Mouse (Mus musculus) kidney, embryonic 14.5 days (tissue): ENCODE measurements around the gene Olfr1277. TPM values are rescaled to one million over a fixed set of nuclear protein-coding genes. Genes with fewer than 3 reads are reported as not detected.

Experiments used
- polyA plus RNA-seq: library from polyadenylated mRNA; unstranded; fragments of >200 nt; fragmentation: Nextera tagmentation; extraction: Ambion mirVana; gene quantifications from 2 replicates; pipeline ENCODE4 v1.2.1, GENCODE M21; 2014

Gene Olfr1277
- polyA plus RNA-seq, 1 experiment from 2014 or later: not detected

Other genes starting within 250 kb of the Olfr1277 start
- not detected in 2 replicates for gene Gm13941, start 168.1 kb downstream of the Olfr1277 start, polyA plus RNA-seq
- gene Gm15130, start 121.2 kb downstream of the Olfr1277 start, polyA plus RNA-seq: not detected in 2 replicates
- gene 4930430A15Rik, start 44.5 kb downstream of the Olfr1277 start, polyA plus RNA-seq: not detected in 2 replicates
- not detected in 2 replicates for gene Olfr1275, start 38.8 kb downstream of the Olfr1277 start, polyA plus RNA-seq
- gene Olfr1276, start 19.6 kb downstream of the Olfr1277 start, polyA plus RNA-seq: not detected in 2 replicates
- gene Olfr1278, start 16.0 kb upstream of the Olfr1277 start, polyA plus RNA-seq: not detected in 2 replicates
- gene Olfr1279, start 26.5 kb upstream of the Olfr1277 start, polyA plus RNA-seq: not detected in 2 replicates
- gene Olfr1280, start 39.9 kb upstream of the Olfr1277 start, polyA plus RNA-seq: not detected in 2 replicates
- not detected in 2 replicates for gene Olfr1281, start 52.4 kb upstream of the Olfr1277 start, polyA plus RNA-seq
- not detected in 2 replicates for gene Olfr1282, start 62.0 kb upstream of the Olfr1277 start, polyA plus RNA-seq
- not detected in 2 replicates for gene Olfr1283, start 92.7 kb upstream of the Olfr1277 start, polyA plus RNA-seq
- gene Olfr1284, start 101.4 kb upstream of the Olfr1277 start, polyA plus RNA-seq: not detected in 2 replicates
- not detected in 2 replicates for gene Olfr1286, start 149.0 kb upstream of the Olfr1277 start, polyA plus RNA-seq
- not detected in 2 replicates for gene Olfr1287, start 175.0 kb upstream of the Olfr1277 start, polyA plus RNA-seq
- not detected in 2 replicates for gene Olfr1288, start 200.0 kb upstream of the Olfr1277 start, polyA plus RNA-seq
- not detected in 2 replicates for gene Olfr1289, start 206.7 kb upstream of the Olfr1277 start, polyA plus RNA-seq
- not detected in 2 replicates for gene Olfr1290, start 219.7 kb upstream of the Olfr1277 start, polyA plus RNA-seq
- gene Olfr1291-ps1, start 223.1 kb upstream of the Olfr1277 start, polyA plus RNA-seq: not detected in 2 replicates